Mouse (Mus musculus): ENCODE data around the gene Ucp3.
"Not testable (repeated sequence)": the region's sequence is repeated elsewhere in the genome, so short reads cannot be mapped to it uniquely, and the experiment has no call there.

Gene Ucp3

GRCm38 (mm10) chr7:100473846-100474454 lies 1.2 kb downstream of the Ucp3 start:
- DNase-seq (ENCODE audit: low spot score): peak; percentile 42

GRCm38 (mm10) chr7:100474680-100475079 lies 1.9 kb downstream of the Ucp3 start:
- peak; percentile 90 for DNase-seq (ENCODE audit: low spot score)

- DNase-seq (ENCODE audit: low spot score): no peak
Measured at GRCm38 (mm10) chr7:100479100-100479822, 6.5 kb downstream of the Ucp3 start.

GRCm38 (mm10) chr7:100479823-100480164 lies 7.0 kb downstream of the Ucp3 start:
- DNase-seq (ENCODE audit: low spot score): no peak

GRCm38 (mm10) chr7:100480175-100480574 lies 7.4 kb downstream of the Ucp3 start:
- DNase-seq (ENCODE audit: low spot score): no peak

GRCm38 (mm10) chr7:100482046-100482445 lies 9.3 kb downstream of the Ucp3 start:
- DNase-seq (ENCODE audit: low spot score): not testable (repeated sequence)

GRCm38 (mm10) chr7:100484493-100484892 lies 11.7 kb downstream of the Ucp3 start:
- peak; percentile 86 for DNase-seq (ENCODE audit: low spot score)

- no peak for DNase-seq (ENCODE audit: low spot score)
Measured at GRCm38 (mm10) chr7:100487301-100487700, 14.5 kb downstream of the Ucp3 start.

GRCm38 (mm10) chr7:100488474-100489048 lies 15.8 kb downstream of the Ucp3 start:
- no peak for DNase-seq (ENCODE audit: low spot score)

GRCm38 (mm10) chr7:100492391-100493116 lies 19.8 kb downstream of the Ucp3 start:
- DNase-seq (ENCODE audit: low spot score): no peak

- DNase-seq (ENCODE audit: low spot score): peak; percentile 61
Measured at GRCm38 (mm10) chr7:100493117-100493483, 20.3 kb downstream of the Ucp3 start, which contains the start of gene Ucp2. TSS of gene Ucp2 (plus strand) at chr7:100493337.

- peak; percentile 90 for DNase-seq (ENCODE audit: low spot score)
Measured at GRCm38 (mm10) chr7:100493484-100494414, 21.0 kb downstream of the Ucp3 start.

GRCm38 (mm10) chr7:100494415-100494831 lies 21.6 kb downstream of the Ucp3 start:
- DNase-seq (ENCODE audit: low spot score): no peak

GRCm38 (mm10) chr7:100495042-100495441 lies 22.3 kb downstream of the Ucp3 start:
- DNase-seq (ENCODE audit: low spot score): peak; percentile 56

GRCm38 (mm10) chr7:100495581-100496251 lies 22.9 kb downstream of the Ucp3 start:
- DNase-seq (ENCODE audit: low spot score): no peak

GRCm38 (mm10) chr7:100496371-100496770 lies 23.6 kb downstream of the Ucp3 start:
- no peak for DNase-seq (ENCODE audit: low spot score)

- no peak for DNase-seq (ENCODE audit: low spot score)
Measured at GRCm38 (mm10) chr7:100496791-100497190, 24.0 kb downstream of the Ucp3 start.

- DNase-seq (ENCODE audit: low spot score): no peak
Measured at GRCm38 (mm10) chr7:100497402-100497801, 24.6 kb downstream of the Ucp3 start.

GRCm38 (mm10) chr7:100497982-100498381 lies 25.2 kb downstream of the Ucp3 start:
- no peak for DNase-seq (ENCODE audit: low spot score)

GRCm38 (mm10) chr7:100499465-100499864 lies 26.7 kb downstream of the Ucp3 start:
- no peak for DNase-seq (ENCODE audit: low spot score)

All from adipocyte (in vitro differentiated cells).